Comparison of ENCODE assay signal across 7 mouse cellular contexts in the genomic region with DNA sequence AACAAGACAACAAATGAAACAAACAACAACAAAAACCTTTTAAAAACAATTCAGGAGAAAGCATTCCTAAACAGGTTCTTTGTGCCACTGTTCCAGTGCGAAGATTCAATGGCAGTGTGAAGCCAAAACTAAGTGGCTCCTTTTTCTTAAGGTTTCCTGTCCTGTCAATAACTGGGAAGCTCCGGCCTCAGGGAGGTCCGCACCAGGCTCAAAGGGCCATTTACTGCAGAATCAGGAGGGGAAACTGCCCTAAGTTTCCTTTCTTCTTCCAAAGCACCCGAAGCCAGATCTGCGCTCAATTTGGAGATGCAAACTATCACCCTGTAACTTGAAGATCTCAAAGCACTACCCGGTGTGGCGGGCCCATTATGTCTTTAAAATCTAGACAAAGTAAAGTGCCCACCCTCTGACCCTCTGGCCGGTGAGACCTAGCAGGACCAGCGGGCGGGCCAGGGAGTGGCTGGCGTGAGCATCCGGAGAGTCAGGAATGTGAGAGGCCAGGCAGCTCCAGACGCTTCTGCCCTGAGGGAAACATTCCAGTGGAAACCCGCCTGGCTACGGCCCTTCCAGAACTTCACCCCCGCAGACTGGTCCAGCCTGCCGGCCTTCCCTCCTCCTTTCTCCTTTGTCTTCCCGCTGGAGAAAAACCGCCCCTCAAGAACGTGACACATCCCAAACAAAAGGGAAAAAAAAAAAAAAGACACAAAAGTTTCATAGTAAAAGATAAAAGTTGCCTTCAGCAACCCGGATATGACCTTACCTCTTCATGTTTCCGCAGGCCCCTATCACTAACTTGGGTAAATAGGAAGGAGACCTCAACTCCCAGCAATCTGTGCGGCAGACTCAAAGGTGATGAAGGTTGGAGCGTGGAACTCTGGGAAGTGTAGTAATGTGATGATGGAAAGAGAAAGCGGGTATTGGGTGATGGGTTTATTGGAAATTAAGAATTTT. TPM values are rescaled to one million over a fixed set of nuclear protein-coding genes. Genes with fewer than 3 reads are reported as not detected.
DNase-seq lines count a peak whose midpoint lies in the region; ATAC-seq and TF ChIP-seq lines count a peak whose summit lies in the region.

A gene (minus strand): TSS at position 856 of the 951 bp plus-strand sequence.

- ATAC-seq in intestine, postnatal 0 days: peak; percentile 71

- no peaks in the 10 kb centered on the region for H3K9me3 ChIP-seq in intestine, postnatal 0 days (ENCODE audit: control insufficient read depth)
- H3K9me3 ChIP-seq in midbrain, embryonic 10.5 days (replicated peaks): no peaks in the 10 kb centered on the region

- H3K36me3 ChIP-seq in intestine, postnatal 0 days (ENCODE audit: control insufficient read depth, insufficient read depth): peaks cover 5% of the 10 kb centered on the region
- peaks cover 23% of the 10 kb centered on the region for H3K36me3 ChIP-seq in midbrain, embryonic 10.5 days

- no peaks in the 10 kb centered on the region for H3K4me1 ChIP-seq in intestine, postnatal 0 days (replicated peaks; ENCODE audit: control insufficient read depth, insufficient read depth, low read length)
- H3K4me1 ChIP-seq in midbrain, embryonic 10.5 days: 0 out of 2 replicates have a peak, but pooled peaks cover 4% of the 10 kb centered on the region

- peak within 1 kb of the TSS; percentile 30; the same call in 1 of the 2 replicates for H3K27ac ChIP-seq in intestine, postnatal 0 days (ENCODE audit: low read depth, low read length)
- peak within 1 kb of the TSS; percentile 84 for H3K27ac ChIP-seq in midbrain, embryonic 10.5 days (replicated peaks)

- DNase-seq in adrenal gland, adult 18-20 months (ENCODE audit: low spot score in 2 of 2): peak; percentile 17 to 22
- DNase-seq in embryo, embryonic 10.5 days (ENCODE audit: low spot score): peak; percentile 77
- peak; percentile 7 to 29 for DNase-seq in gastrocnemius, postnatal 36 days
- DNase-seq in left cerebral cortex, postnatal 36 days (ENCODE audit: low spot score in 2 of 2): peak; percentile 51 to 56
- DNase-seq in midbrain, embryonic 10.5 days (ENCODE audit: low spot score): peak; percentile 50
- peak; percentile 5 for DNase-seq in right cerebral cortex, postnatal 4 days

- peak within 1 kb of the TSS; percentile 48 for H3K4me3 ChIP-seq in intestine, postnatal 0 days (ENCODE audit: low read depth, low read length)
- H3K4me3 ChIP-seq in midbrain, embryonic 10.5 days: peak within 1 kb of the TSS; percentile 62

- no peak for TF ChIP-seq CTCF in intestine, postnatal 0 days (IDR thresholded peaks at IDR 0.05; ENCODE audit: low read depth)

- H3K4me2 ChIP-seq in intestine, postnatal 0 days (replicated peaks; ENCODE audit: low read depth): peak within 1 kb of the TSS; percentile 62

- 21% methylated on average over 25 of the region's 25 CpGs for WGBS in intestine, postnatal 0 days
- WGBS in midbrain, embryonic 10.5 days: 16% methylated on average over 25 of the region's 25 CpGs

- peak within 1 kb of the TSS; percentile 46 for H3K9ac ChIP-seq in intestine, postnatal 0 days (ENCODE audit: low read depth, low read length)

- H3K27me3 ChIP-seq in intestine, postnatal 0 days (replicated peaks; ENCODE audit: control insufficient read depth, insufficient read depth, low read length): no peaks in the 10 kb centered on the region
- H3K27me3 ChIP-seq in midbrain, embryonic 10.5 days (ENCODE audit: low read depth, poor library complexity, severe bottlenecking): peaks cover 72% of the 10 kb centered on the region

- intact Hi-C loops in gastrocnemius, postnatal 36 days (cut with DNase I): no loop called here
- intact Hi-C loops in left cerebral cortex, postnatal 36 days (cut with DNase I): no loop called here

RNA-seq across cellular contexts. Expression of the gene that starts here (rescaled TPM):
- 1 to 10 TPM; 5.0 to 7.2 TPM for total RNA-seq in adrenal gland, adult 18-20 months (2021)
- 1 to 10 TPM; 4.6 to 6.8 TPM for total RNA-seq in gastrocnemius, postnatal 36 days (2021)
- polyA plus RNA-seq in intestine, postnatal 0 days (2015; fragmentation: Nextera tagmentation; extraction: Ambion mirVana): 1.3 and 1.4 TPM in 2 replicates
- 10 to 100 TPM in 1 of 2 experiments, 1 to 10 TPM in 1; 8.9 to 10.7 TPM for total RNA-seq in left cerebral cortex, postnatal 36 days (2021)
- 5.0 and 6.8 TPM in 2 replicates for polyA plus RNA-seq in midbrain, embryonic 10.5 days (2016; fragmentation: Nextera tagmentation; extraction: Ambion mirVana)

Comparison
In these comparisons a context has a peak if more than half of its experiments do, and no peak if none do; other contexts are left out.
1. Peak in every context shown above with its lines: DNase-seq, ATAC-seq, H3K4me3 ChIP-seq and H3K27ac ChIP-seq.
2. DNase-seq: peak in every context shown above with its lines; median percentile 77 in embryo, embryonic 10.5 days; 54 in left cerebral cortex, postnatal 36 days; 50 in midbrain, embryonic 10.5 days; 20 in adrenal gland, adult 18-20 months; 18 in gastrocnemius, postnatal 36 days; 5 in right cerebral cortex, postnatal 4 days.